Comparison of ENCODE assay signal across 23 mouse cellular contexts in genomic region chr8:103086956-103087482, GRCm38 (mm10).
DNase-seq lines count a peak whose midpoint lies in the region; ATAC-seq and TF ChIP-seq lines count a peak whose summit lies in the region.
"Had no signal": no experiment of that assay in that cellular context is flagged by ENCODE, and none has a peak within 500 bp of the region (broad histone marks: within the 10 kb centered on the region; RNA-seq: fewer than 3 reads in every experiment).

No protein-coding gene starts in this region.

- H3K27me3 ChIP-seq in hindbrain, postnatal 0 days (ENCODE audit: insufficient read depth, low read length), result no peaks in the 10 kb centered on the region
- no peaks in the 10 kb centered on the region for H3K27me3 ChIP-seq in hindbrain, embryonic 10.5 days (ENCODE audit: insufficient read depth, poor library complexity, severe bottlenecking)
- no peaks in the 10 kb centered on the region for H3K27me3 ChIP-seq in midbrain, embryonic 14.5 days (ENCODE audit: control insufficient read depth, insufficient read depth, low read length)
- H3K27me3 ChIP-seq in midbrain, embryonic 10.5 days (ENCODE audit: low read depth, poor library complexity, severe bottlenecking), result no peaks in the 10 kb centered on the region
- H3K27me3 ChIP-seq in midbrain, postnatal 0 days (ENCODE audit: insufficient read depth, low read length), result no peaks in the 10 kb centered on the region
- H3K27me3 ChIP-seq: kidney, embryonic 15.5 days; liver, embryonic 13.5 days; neural tube, embryonic 12.5 days had no signal

- WGBS in hindbrain, postnatal 0 days, result 54% methylated on average over 4 of the region's 4 CpGs
- WGBS in hindbrain, embryonic 10.5 days, result 59% methylated on average over 4 of the region's 4 CpGs
- 33% methylated on average over 4 of the region's 4 CpGs for WGBS in midbrain, embryonic 14.5 days
- WGBS in midbrain, embryonic 10.5 days, result 54% methylated on average over 4 of the region's 4 CpGs
- WGBS in midbrain, postnatal 0 days, result 39% methylated on average over 4 of the region's 4 CpGs

- no peak overlapping the region for H3K9ac ChIP-seq in hindbrain, postnatal 0 days (replicated peaks; ENCODE audit: low read length)
- H3K9ac ChIP-seq in midbrain, embryonic 14.5 days (replicated peaks; ENCODE audit: low read length), result no peak overlapping the region
- no peak overlapping the region for H3K9ac ChIP-seq in midbrain, postnatal 0 days (replicated peaks; ENCODE audit: low read length, poor library complexity, severe bottlenecking)
- H3K9ac ChIP-seq: kidney, embryonic 15.5 days; liver, embryonic 13.5 days; neural tube, embryonic 12.5 days had no signal

- H3K4me2 ChIP-seq in hindbrain, postnatal 0 days (ENCODE audit: low read depth, low read length), result no peak overlapping the region
- no peak overlapping the region for H3K4me2 ChIP-seq in midbrain, embryonic 14.5 days (ENCODE audit: low read length)
- H3K4me2 ChIP-seq in midbrain, postnatal 0 days (ENCODE audit: low read depth, low read length, poor library complexity, severe bottlenecking), result no peak overlapping the region
- H3K4me2 ChIP-seq: heart, embryonic 11.5 days; kidney, embryonic 15.5 days; liver, embryonic 13.5 days; neural tube, embryonic 12.5 days had no signal

- no peaks in the 10 kb centered on the region for H3K4me1 ChIP-seq in hindbrain, postnatal 0 days (ENCODE audit: insufficient read depth, low read length)
- peaks cover 15% of the 10 kb centered on the region for H3K4me1 ChIP-seq in hindbrain, embryonic 10.5 days (replicated peaks)
- H3K4me1 ChIP-seq in midbrain, embryonic 14.5 days (ENCODE audit: control insufficient read depth, insufficient read depth, low read length), result no peaks in the 10 kb centered on the region
- peaks cover 30% of the 10 kb centered on the region for H3K4me1 ChIP-seq in midbrain, embryonic 10.5 days
- H3K4me1 ChIP-seq in midbrain, postnatal 0 days (ENCODE audit: insufficient read depth, low read length), result no peaks in the 10 kb centered on the region
- H3K4me1 ChIP-seq: kidney, embryonic 15.5 days; liver, embryonic 13.5 days; neural tube, embryonic 12.5 days had no signal

- no peak overlapping the region for H3K27ac ChIP-seq in hindbrain, postnatal 0 days
- no peak overlapping the region for H3K27ac ChIP-seq in hindbrain, embryonic 10.5 days
- H3K27ac ChIP-seq in midbrain, embryonic 14.5 days (replicated peaks; ENCODE audit: low read depth, low read length), result no peak overlapping the region
- H3K27ac ChIP-seq in midbrain, embryonic 10.5 days (replicated peaks), result no peak overlapping the region
- no peak overlapping the region for H3K27ac ChIP-seq in midbrain, postnatal 0 days (ENCODE audit: low read depth, low read length)
- H3K27ac ChIP-seq: kidney, embryonic 15.5 days; left cerebral cortex, adult 2 months; liver, embryonic 13.5 days; neural tube, embryonic 12.5 days had no signal

- no peak for TF ChIP-seq POLR2A in brain, embryonic 14.5 days (IDR thresholded peaks at IDR 0.05; ENCODE audit: borderline replicate concordance, extremely low read depth, insufficient read depth, insufficient read length, poor library complexity, severe bottlenecking)

- no peak for ATAC-seq in hindbrain, postnatal 0 days
- no peak for ATAC-seq in midbrain, embryonic 14.5 days (ENCODE audit: low FRiP score, low TSS enrichment)
- ATAC-seq in midbrain, postnatal 0 days (ENCODE audit: low FRiP score), result no peak
- ATAC-seq: activated CD4-positive, CD25-positive, alpha-beta regulatory T cell, adult 4 months; hindbrain, embryonic 16.5 days; intestine, embryonic 16.5 days had no signal

- DNase-seq in hindbrain, postnatal 0 days (ENCODE audit: low spot score), result peak; percentile 45
- DNase-seq in hindbrain, embryonic 10.5 days (ENCODE audit: low spot score), result no peak
- DNase-seq in midbrain, embryonic 14.5 days, result peak; percentile 47
- DNase-seq in midbrain, embryonic 10.5 days (ENCODE audit: low spot score), result no peak
- DNase-seq in brain, embryonic 14.5 days (ENCODE audit: low read depth), result peak; percentile 27
- DNase-seq in midbrain, postnatal 0 days (ENCODE audit: low spot score), result peak; percentile 33
- DNase-seq in cerebellum, adult 9-11 months, result no peak
- DNase-seq: adrenal gland, adult 8-10 months; cerebellum, adult 2 months; cerebellum, postnatal 36 days; gastrocnemius, postnatal 14 days; heart, adult 11 months; layer of hippocampus, adult 9-11 months; liver, embryonic 13.5 days; lung, adult 2 months; thymus, adult 2 months had no signal

- H3K36me3 ChIP-seq in hindbrain, postnatal 0 days (ENCODE audit: insufficient read depth, low read length), result no peaks in the 10 kb centered on the region
- H3K36me3 ChIP-seq in hindbrain, embryonic 10.5 days, result no peaks in the 10 kb centered on the region
- no peaks in the 10 kb centered on the region for H3K36me3 ChIP-seq in midbrain, embryonic 14.5 days (ENCODE audit: control insufficient read depth, insufficient read depth, low read length)
- H3K36me3 ChIP-seq in midbrain, embryonic 10.5 days, result no peaks in the 10 kb centered on the region
- H3K36me3 ChIP-seq in midbrain, postnatal 0 days (ENCODE audit: insufficient read depth, low read length), result no peaks in the 10 kb centered on the region
- H3K36me3 ChIP-seq: kidney, embryonic 15.5 days; liver, embryonic 13.5 days; neural tube, embryonic 12.5 days had no signal

- H3K9me3 ChIP-seq in hindbrain, postnatal 0 days (ENCODE audit: low read length), result no peaks in the 10 kb centered on the region
- no peaks in the 10 kb centered on the region for H3K9me3 ChIP-seq in hindbrain, embryonic 10.5 days
- no peaks in the 10 kb centered on the region for H3K9me3 ChIP-seq in midbrain, embryonic 14.5 days (ENCODE audit: control insufficient read depth, low read length)
- no peaks in the 10 kb centered on the region for H3K9me3 ChIP-seq in midbrain, embryonic 10.5 days (replicated peaks)
- H3K9me3 ChIP-seq in midbrain, postnatal 0 days (ENCODE audit: low read length), result no peaks in the 10 kb centered on the region
- H3K9me3 ChIP-seq: kidney, embryonic 15.5 days; liver, embryonic 13.5 days; neural tube, embryonic 12.5 days had no signal

- no peak for TF ChIP-seq CTCF in hindbrain, postnatal 0 days (IDR thresholded peaks at IDR 0.05; ENCODE audit: low read depth)
- no peak for TF ChIP-seq CTCF in brain, embryonic 14.5 days (IDR thresholded peaks at IDR 0.05; ENCODE audit: borderline replicate concordance, extremely low read depth, insufficient read depth, insufficient read length)
- TF ChIP-seq CTCF in midbrain, postnatal 0 days (IDR thresholded peaks at IDR 0.05), result no peak

- no peak overlapping the region for H3K4me3 ChIP-seq in hindbrain, postnatal 0 days (ENCODE audit: low read length)
- no peak overlapping the region for H3K4me3 ChIP-seq in hindbrain, embryonic 10.5 days
- H3K4me3 ChIP-seq in midbrain, embryonic 14.5 days (replicated peaks; ENCODE audit: low read depth, low read length), result no peak overlapping the region
- H3K4me3 ChIP-seq in midbrain, embryonic 10.5 days, result no peak overlapping the region
- H3K4me3 ChIP-seq in midbrain, postnatal 0 days (ENCODE audit: low read depth, low read length), result no peak overlapping the region
- H3K4me3 ChIP-seq: kidney, embryonic 15.5 days; left cerebral cortex, adult 2 months; liver, embryonic 13.5 days; neural tube, embryonic 12.5 days had no signal

Comparison
In these comparisons a context has a peak if more than half of its experiments do, and no peak if none do; other contexts are left out.
1. DNase-seq: peak in hindbrain, postnatal 0 days (single experiment), midbrain, embryonic 14.5 days (single experiment), brain, embryonic 14.5 days (single experiment) and midbrain, postnatal 0 days (single experiment); none in hindbrain, embryonic 10.5 days (single experiment), midbrain, embryonic 10.5 days (single experiment) and cerebellum, adult 9-11 months (single experiment).